Mouse (Mus musculus) intestine, postnatal 0 days (tissue): ENCODE measurements around the gene Pou2f3. TPM values are rescaled to one million over a fixed set of nuclear protein-coding genes. Genes with fewer than 3 reads are reported as not detected.

Experiments
- ATAC-seq: fragments of 200-750 bp; cut with Nextera tagmentation; 2 replicates; pipeline ENCODE4 v1.8.0; 2017; ENCODE audit warnings: mild to moderate bottlenecking, moderate TSS enrichment, moderate library complexity
- H3K27ac ChIP-seq: fragments of 300-500 bp; sonication (generic); 2 replicates; pipeline ENCODE4 v1.5.1; 2014; ENCODE audit warnings: mild to moderate bottlenecking, low read depth, low read length, moderate library complexity
- H3K27me3 ChIP-seq: fragments of 300-500 bp; sonication (generic); replicated peaks from 2 replicates; pipeline ENCODE4 v1.6.1; 2014; ENCODE audit warnings: low read length, mixed read lengths; ENCODE audit not compliant: control insufficient read depth, insufficient read depth
- H3K36me3 ChIP-seq: fragments of 300-500 bp; sonication (generic); 2 replicates; pipeline ENCODE4 v1.6.1; 2014; ENCODE audit warnings: mild to moderate bottlenecking, moderate library complexity; ENCODE audit not compliant: control insufficient read depth, insufficient read depth
- H3K4me1 ChIP-seq: fragments of 300-500 bp; sonication (generic); replicated peaks from 2 replicates; pipeline ENCODE4 v1.6.1; 2014; ENCODE audit warnings: antibody characterized with exemption, low read length, mixed read lengths; ENCODE audit not compliant: control insufficient read depth, insufficient read depth
- H3K4me2 ChIP-seq: fragments of 300-500 bp; sonication (generic); replicated peaks from 2 replicates; pipeline ENCODE4 v1.6.1; 2014; ENCODE audit warnings: low read depth, mild to moderate bottlenecking, moderate library complexity
- H3K4me3 ChIP-seq: fragments of 300-500 bp; sonication (generic); 2 replicates; pipeline ENCODE4 v1.5.1; 2014; ENCODE audit warnings: low read depth, low read length
- H3K9ac ChIP-seq: fragments of 300-500 bp; sonication (generic); 2 replicates; pipeline ENCODE4 v1.6.1; 2014; ENCODE audit warnings: mild to moderate bottlenecking, low read depth, low read length
- H3K9me3 ChIP-seq: fragments of 300-500 bp; sonication (generic); 2 replicates; pipeline ENCODE4 v1.6.1; 2016; ENCODE audit warnings: mixed run types; ENCODE audit not compliant: control insufficient read depth
- CTCF ChIP-seq: sonication (generic); IDR thresholded peaks from 2 replicates; pipeline ENCODE4 v1.5.1; 2016; ENCODE audit warnings: low read depth, mild to moderate bottlenecking, control low read depth, antibody characterized with exemption, moderate library complexity
- WGBS: fragments of 180-500 bp; shearing (Covaris S2); extraction: QIAGEN DNeasy Blood & Tissue Kit; methylation state at CpG from one replicate; pipeline ENCODE4 v1.1.7; 2014; 5-methylcytosine and 5-hydroxymethylcytosine counted together
- polyA plus RNA-seq: library from polyadenylated mRNA; unstranded; fragments of >200 nt; fragmentation: Nextera tagmentation; extraction: Ambion mirVana; gene quantifications from 2 replicates; pipeline ENCODE4 v1.2.1, GENCODE M21; 2015

Pou2f3 gene
- polyA plus RNA-seq, 1 experiment from 2014 or later, result 0.18 TPM

GRCm38 (mm10) chr9:43076163-43076562 lies 134.0 kb downstream of the Pou2f3 start:
- Histone ChIP-seq H3K4me3 (no peak overlapping the region), H3K9me3 (no peaks in the 10 kb centered on the region), H3K27me3 (no peaks in the 10 kb centered on the region), H3K27ac (no peak overlapping the region), H3K36me3 (no peaks in the 10 kb centered on the region), H3K9ac (no peak overlapping the region), H3K4me1 (no peaks in the 10 kb centered on the region), H3K4me2 (no peak overlapping the region)
- no peak for TF ChIP-seq CTCF
- ATAC-seq, result no peak
- 65% methylated on average over 7 of the region's 7 CpGs for WGBS

DNA sequence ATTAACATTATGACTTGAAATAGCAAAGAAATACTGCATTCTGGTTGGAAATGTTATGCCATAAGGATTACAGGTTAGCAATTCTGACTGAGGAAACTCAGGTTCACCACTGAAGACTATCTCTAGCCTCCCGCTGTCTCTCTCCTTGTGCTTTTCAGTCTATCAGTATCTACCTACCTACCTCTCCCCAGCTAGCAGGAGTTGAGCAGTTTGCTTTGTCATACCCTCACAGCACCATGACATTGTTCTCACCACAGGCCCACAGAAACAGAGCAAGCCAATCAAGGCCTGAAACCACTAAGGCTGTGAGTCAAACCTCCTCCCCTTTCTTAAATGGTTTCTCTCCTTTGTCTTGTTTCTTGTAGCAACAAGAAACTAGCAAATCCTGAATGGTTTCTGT lies 135.6 kb downstream of the Pou2f3 start:
- no peak for TF ChIP-seq CTCF
- Histone ChIP-seq H3K27me3 (no peaks in the 10 kb centered on the region), H3K27ac (no peak overlapping the region), H3K9me3 (no peaks in the 10 kb centered on the region), H3K9ac (no peak overlapping the region), H3K4me1 (no peaks in the 10 kb centered on the region), H3K4me2 (no peak overlapping the region), H3K36me3 (no peaks in the 10 kb centered on the region), H3K4me3 (no peak overlapping the region)
- WGBS, result 91% methylated on average over 1 of the region's 1 CpGs
- no peak for ATAC-seq

Other genes starting within 250 kb of the Pou2f3 start
- 3.9 and 4.9 TPM in 2 replicates for gene Arhgef12, start 103.1 kb downstream of the Pou2f3 start, polyA plus RNA-seq
- 1.4 and 1.6 TPM in 2 replicates for gene Tmem136, start 93.8 kb downstream of the Pou2f3 start, polyA plus RNA-seq
- 39.7 and 45.5 TPM in 2 replicates for gene Oaf, start 29.5 kb upstream of the Pou2f3 start, polyA plus RNA-seq
- gene Trim29, start 100.5 kb upstream of the Pou2f3 start, polyA plus RNA-seq, result 0.26 and 0.38 TPM in 2 replicates